Mouse (Mus musculus) central nervous system, embryonic 14 days (tissue): ENCODE results near the gene Gm5127. TPM values are rescaled to one million over a fixed set of nuclear protein-coding genes. Genes with fewer than 3 reads are reported as not detected.

Source experiments
- polyA plus RNA-seq: library from polyadenylated mRNA; depleted of rRNA; stranded (reverse); fragments of >200 nt; gene quantifications from 2 replicates; pipeline ENCODE4 v1.2.3, GENCODE M21; 2012; rRNA removed

The Gm5127 gene
- polyA plus RNA-seq, result 0.27 and 0.28 TPM in 2 replicates

DNA sequence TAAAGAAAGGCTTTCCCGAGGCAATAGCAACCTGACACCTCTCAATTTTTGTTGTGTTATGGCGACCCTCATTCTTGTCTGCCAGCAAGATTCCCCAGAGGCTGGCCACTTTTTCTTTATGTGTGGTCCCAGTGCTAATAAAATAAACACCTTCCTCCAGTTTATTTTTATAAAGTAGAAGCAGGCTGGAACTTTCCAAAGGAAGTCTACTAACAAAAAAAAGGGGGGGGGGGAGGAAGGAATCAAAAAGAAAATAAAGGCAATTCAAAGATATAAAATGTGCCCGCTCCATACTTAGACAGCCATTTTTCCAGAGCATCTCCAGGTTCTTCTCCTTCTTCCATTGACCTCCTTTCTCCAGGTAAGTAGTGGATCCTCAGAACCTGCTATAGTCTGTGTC is at the start of gene Gm5127:
Gene Gm5127 (plus strand): TSS at position 301 of the 400 bp plus-strand sequence.

DNA sequence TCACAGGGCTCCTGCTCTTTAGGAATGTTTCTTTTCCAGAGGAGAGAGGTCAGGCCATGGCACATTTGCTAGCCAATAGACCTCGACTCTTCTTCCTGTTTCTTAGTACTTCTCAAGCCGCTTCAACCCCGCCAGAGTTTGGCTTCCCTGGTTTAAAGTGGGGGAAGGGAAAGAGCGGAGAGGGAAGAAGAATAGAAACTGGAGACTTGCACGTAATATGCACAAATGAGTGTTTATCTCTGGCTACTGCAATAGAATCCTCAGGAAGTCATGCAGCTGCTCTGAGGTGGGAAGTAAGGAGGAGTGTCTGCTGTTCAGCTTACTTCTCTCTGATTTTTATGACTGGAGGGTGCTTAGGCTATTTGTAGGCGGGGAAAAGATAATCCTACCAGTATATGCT is 20.4 kb downstream of the Gm5127 start, which contains the start of gene Cysltr1:
Gene Cysltr1 (minus strand): TSS at position 294 of the 400 bp plus-strand sequence.

Other genes with a start within 250 kb of the Gm5127 start
- 1.5 and 4.3 TPM in 2 replicates for gene Fndc3c1, start 97.8 kb upstream of the Gm5127 start, polyA plus RNA-seq
- gene Cysltr1, start 20.5 kb downstream of the Gm5127 start, polyA plus RNA-seq, result 0.41 and 0.50 TPM in 2 replicates